Comparison of ENCODE assay signal across 9 mouse cellular contexts in the genomic region with DNA sequence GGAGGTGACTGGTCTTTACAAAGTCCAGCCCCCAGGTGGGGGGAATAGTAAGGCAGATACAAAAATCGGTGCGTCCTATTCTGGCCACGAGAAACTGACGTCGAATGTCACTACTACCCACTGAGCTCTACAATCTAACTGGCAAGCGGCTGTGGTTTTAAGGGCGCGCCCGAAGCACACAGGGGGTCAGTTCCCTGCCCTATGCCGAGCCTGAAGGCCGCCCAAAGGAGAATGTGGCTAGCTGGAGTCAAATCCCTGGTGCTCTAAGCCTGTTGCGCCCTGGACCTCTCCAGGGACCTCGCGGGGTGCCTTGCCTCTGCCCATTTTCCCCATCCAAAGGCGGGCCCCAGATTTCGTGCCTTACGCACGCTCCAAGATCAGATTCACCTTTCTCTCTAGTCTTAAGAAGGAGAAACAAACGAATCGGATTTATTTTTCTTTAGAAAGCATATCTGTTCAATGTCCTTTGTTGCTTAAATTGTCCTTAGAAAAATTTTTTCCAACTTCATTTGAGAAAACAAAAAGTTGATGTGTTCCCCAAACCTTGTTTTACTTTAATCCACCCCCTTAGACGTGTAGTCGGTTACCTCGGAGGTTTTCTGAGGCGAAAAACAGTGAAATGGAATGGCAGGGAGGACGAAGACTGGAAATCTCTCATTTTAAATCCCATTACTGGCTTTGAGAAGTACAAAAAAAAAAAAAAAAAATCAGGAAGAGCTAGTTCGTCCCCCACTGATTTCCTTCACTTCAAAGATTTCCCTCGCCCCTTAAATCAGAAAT.
DNase-seq lines count a peak whose midpoint lies in the region; ATAC-seq lines count a peak whose summit lies in the region.
"Had no signal": no experiment of that assay in that cellular context is flagged by ENCODE, and none has a peak within 500 bp of the region (broad histone marks: within the 10 kb centered on the region; RNA-seq: fewer than 3 reads in every experiment).

No protein-coding gene starts in this region.

- no peaks in the 10 kb centered on the region for H3K36me3 ChIP-seq in kidney, embryonic 16.5 days (ENCODE audit: insufficient read depth, low read length)
- no peaks in the 10 kb centered on the region for H3K36me3 ChIP-seq in embryonic facial prominence, embryonic 15.5 days
- no peaks in the 10 kb centered on the region for H3K36me3 ChIP-seq in intestine, embryonic 16.5 days (ENCODE audit: control insufficient read depth, insufficient read depth, low read length)
- no peaks in the 10 kb centered on the region for H3K36me3 ChIP-seq in neural tube, embryonic 12.5 days

- H3K27ac ChIP-seq in kidney, embryonic 16.5 days (ENCODE audit: low read length): no peak overlapping the region
- H3K27ac ChIP-seq in embryonic facial prominence, embryonic 15.5 days (replicated peaks): peak overlapping the region; percentile 31; the same call in 1 of the 2 replicates
- no peak overlapping the region for H3K27ac ChIP-seq in intestine, embryonic 16.5 days (ENCODE audit: low read length)
- peak overlapping the region; percentile 1; the same call in 1 of the 2 replicates for H3K27ac ChIP-seq in neural tube, embryonic 12.5 days

- DNase-seq in kidney, adult 9 months: no peak
- no peak for DNase-seq in right cerebral cortex, postnatal 4 days
- DNase-seq in left cerebral cortex, adult 18-20 months (ENCODE audit: low spot score in 2 of 2): no peak
- DNase-seq in B cell, adult 2 months: no peak

- H3K27me3 ChIP-seq in kidney, embryonic 16.5 days (ENCODE audit: insufficient read depth, low read length): peaks cover 66% of the 10 kb centered on the region
- H3K27me3 ChIP-seq in embryonic facial prominence, embryonic 15.5 days: peaks cover 52% of the 10 kb centered on the region
- peaks cover 39% of the 10 kb centered on the region for H3K27me3 ChIP-seq in intestine, embryonic 16.5 days (replicated peaks; ENCODE audit: control insufficient read depth, insufficient read depth, low read length)
- peaks cover 45% of the 10 kb centered on the region for H3K27me3 ChIP-seq in neural tube, embryonic 12.5 days (replicated peaks)

- no peaks in the 10 kb centered on the region for H3K9me3 ChIP-seq in kidney, embryonic 16.5 days (ENCODE audit: low read length)
- H3K9me3 ChIP-seq in embryonic facial prominence, embryonic 15.5 days (replicated peaks): no peaks in the 10 kb centered on the region
- no peaks in the 10 kb centered on the region for H3K9me3 ChIP-seq in intestine, embryonic 16.5 days (ENCODE audit: control insufficient read depth, low read length)
- no peaks in the 10 kb centered on the region for H3K9me3 ChIP-seq in neural tube, embryonic 12.5 days

- H3K9ac ChIP-seq in kidney, embryonic 16.5 days (replicated peaks; ENCODE audit: low read length): no peak overlapping the region
- no peak overlapping the region for H3K9ac ChIP-seq in embryonic facial prominence, embryonic 15.5 days
- 0 out of 2 replicates have a peak overlapping the region, but pooled peaks have one; percentile 4 for H3K9ac ChIP-seq in intestine, embryonic 16.5 days (ENCODE audit: low read depth, low read length)
- peak overlapping the region; percentile 18; the same call in 1 of the 2 replicates for H3K9ac ChIP-seq in neural tube, embryonic 12.5 days

- H3K4me3 ChIP-seq in kidney, embryonic 16.5 days (ENCODE audit: low read length): peak overlapping the region; percentile 37
- H3K4me3 ChIP-seq in embryonic facial prominence, embryonic 15.5 days (replicated peaks): peak overlapping the region; percentile 40
- peak overlapping the region; percentile 49 for H3K4me3 ChIP-seq in intestine, embryonic 16.5 days (ENCODE audit: low read length)
- H3K4me3 ChIP-seq in neural tube, embryonic 12.5 days: no peak overlapping the region

- WGBS in kidney, embryonic 16.5 days: 4% methylated on average over 27 of the region's 27 CpGs
- WGBS in embryonic facial prominence, embryonic 15.5 days: 5% methylated on average over 27 of the region's 27 CpGs
- 11% methylated on average over 27 of the region's 27 CpGs for WGBS in intestine, embryonic 16.5 days
- 2% methylated on average over 27 of the region's 27 CpGs for WGBS in neural tube, embryonic 12.5 days

- peak overlapping the region; percentile 53 for H3K4me2 ChIP-seq in kidney, embryonic 16.5 days (replicated peaks; ENCODE audit: low read depth, low read length)
- H3K4me2 ChIP-seq in embryonic facial prominence, embryonic 15.5 days (replicated peaks): peak overlapping the region; percentile 75
- peak overlapping the region; percentile 92 for H3K4me2 ChIP-seq in intestine, embryonic 16.5 days (ENCODE audit: low read depth, low read length)
- peak overlapping the region; percentile 58 for H3K4me2 ChIP-seq in neural tube, embryonic 12.5 days (replicated peaks)

- H3K4me1 ChIP-seq in kidney, embryonic 16.5 days (ENCODE audit: insufficient read depth, low read length): peaks cover 36% of the 10 kb centered on the region
- peaks cover 43% of the 10 kb centered on the region for H3K4me1 ChIP-seq in embryonic facial prominence, embryonic 15.5 days
- H3K4me1 ChIP-seq in intestine, embryonic 16.5 days (ENCODE audit: control insufficient read depth, insufficient read depth, low read length): peaks cover 29% of the 10 kb centered on the region
- H3K4me1 ChIP-seq in neural tube, embryonic 12.5 days: peaks cover 61% of the 10 kb centered on the region

- no peak for ATAC-seq in kidney, embryonic 16.5 days (ENCODE audit: low FRiP score, low TSS enrichment)
- ATAC-seq in embryonic facial prominence, embryonic 15.5 days (ENCODE audit: insufficient number of reproducible peaks, low FRiP score, low TSS enrichment, low read depth): no peak
- ATAC-seq in intestine, embryonic 16.5 days: no peak
- ATAC-seq in neural tube, embryonic 12.5 days (ENCODE audit: low FRiP score, low read depth): no peak
- ATAC-seq: inflammation-experienced regulatory T-cells, adult 6 months had no signal

Comparison
In these comparisons a context has a peak if more than half of its experiments do, and no peak if none do; other contexts are left out.
1. H3K27ac ChIP-seq: peak in embryonic facial prominence, embryonic 15.5 days (single experiment) and neural tube, embryonic 12.5 days (single experiment); none in kidney, embryonic 16.5 days (single experiment) and intestine, embryonic 16.5 days (single experiment).
2. H3K9ac ChIP-seq: peak in intestine, embryonic 16.5 days (single experiment) and neural tube, embryonic 12.5 days (single experiment); none in kidney, embryonic 16.5 days (single experiment) and embryonic facial prominence, embryonic 15.5 days (single experiment).
3. Peak in every context shown above with its lines, with median percentiles within 50 percentile points of each other: H3K4me2 ChIP-seq.